Mouse (Mus musculus) liver, adult 2 months (tissue): Measurements from ENCODE around the gene Tbc1d19. TPM values are rescaled to one million over a fixed set of nuclear protein-coding genes. Genes with fewer than 3 reads are reported as not detected.
A peak's percentile ranks its signal among the peaks of the same experiment; 100 is the strongest.

Source experiments
- DNase-seq: peaks from one replicate; pipeline ENCODE4 v3.0.0-alpha.2; 2011; ENCODE audit warnings: low read depth, low spot score; ENCODE audit errors: extremely low read depth
- H3K27ac ChIP-seq: fragments of 200-500 bp; replicated peaks from 2 replicates; pipeline ENCODE4 v1.5.1; 2012; ENCODE audit warnings: low read depth, mild to moderate bottlenecking, control low read depth, inconsistent platforms, low read length; ENCODE audit not compliant: insufficient read depth
- H3K27me3 ChIP-seq: fragments of 200-500 bp; 2 replicates; pipeline ENCODE4 v1.6.1; 2012; ENCODE audit warnings: mild to moderate bottlenecking, moderate library complexity, low read length, inconsistent platforms; ENCODE audit not compliant: control insufficient read depth, insufficient read depth
- H3K36me3 ChIP-seq: fragments of 200-500 bp; 2 replicates; pipeline ENCODE4 v1.6.1; 2012; ENCODE audit warnings: low read length, inconsistent platforms; ENCODE audit not compliant: control insufficient read depth, insufficient read depth
- H3K4me1 ChIP-seq: fragments of 200-500 bp; 2 replicates; pipeline ENCODE4 v1.6.1; 2011; ENCODE audit warnings: low read length; ENCODE audit not compliant: control insufficient read depth, insufficient read depth
- H3K4me3 ChIP-seq: fragments of 200-500 bp; 2 replicates; pipeline ENCODE4 v1.5.1; 2011; ENCODE audit warnings: low read depth, mild to moderate bottlenecking, control low read depth, low read length, moderate library complexity; ENCODE audit not compliant: insufficient read depth
- H3K79me2 ChIP-seq: fragments of 200-500 bp; 2 replicates; pipeline ENCODE4 v1.6.1; 2012; ENCODE audit warnings: inconsistent platforms, mild to moderate bottlenecking, low read length, moderate library complexity; ENCODE audit not compliant: control insufficient read depth, insufficient read depth
- H3K9ac ChIP-seq: fragments of 200-500 bp; 2 replicates; pipeline ENCODE4 v1.6.1; 2012; ENCODE audit warnings: low read depth, mild to moderate bottlenecking, control low read depth, inconsistent platforms, low read length
- CTCF ChIP-seq: fragments of 200-500 bp; IDR thresholded peaks from 2 replicates; pipeline ENCODE4 v1.5.1; 2011; ENCODE audit warnings: low read depth, low read length, control low read depth
- POLR2A ChIP-seq: fragments of 200-500 bp; IDR thresholded peaks from 2 replicates; pipeline ENCODE4 v1.6.1; 2011; ENCODE audit warnings: low read length, control low read depth; ENCODE audit not compliant: insufficient read depth; ENCODE audit errors: extremely low read depth
- WGBS: fragments of 180-500 bp; shearing (Covaris S2); methylation state at CpG from one replicate; pipeline ENCODE4 v1.1.7; 2018; 5-methylcytosine and 5-hydroxymethylcytosine counted together
- polyA plus RNA-seq: library from polyadenylated mRNA; depleted of rRNA; stranded (reverse); fragments of >200 nt; gene quantifications from 2 replicates; pipeline ENCODE4 v1.2.3, GENCODE M21; 2012; rRNA removed
- total RNA-seq: library from RNA; depleted of rRNA; stranded (reverse); fragments of >200 nt; gene quantifications from 2 replicates; pipeline ENCODE4 v1.2.3, GENCODE M21; 2014; rRNA removed

Gene Tbc1d19
- total and polyA plus RNA-seq, 2 experiments: 1.2 to 6.9 TPM

DNA sequence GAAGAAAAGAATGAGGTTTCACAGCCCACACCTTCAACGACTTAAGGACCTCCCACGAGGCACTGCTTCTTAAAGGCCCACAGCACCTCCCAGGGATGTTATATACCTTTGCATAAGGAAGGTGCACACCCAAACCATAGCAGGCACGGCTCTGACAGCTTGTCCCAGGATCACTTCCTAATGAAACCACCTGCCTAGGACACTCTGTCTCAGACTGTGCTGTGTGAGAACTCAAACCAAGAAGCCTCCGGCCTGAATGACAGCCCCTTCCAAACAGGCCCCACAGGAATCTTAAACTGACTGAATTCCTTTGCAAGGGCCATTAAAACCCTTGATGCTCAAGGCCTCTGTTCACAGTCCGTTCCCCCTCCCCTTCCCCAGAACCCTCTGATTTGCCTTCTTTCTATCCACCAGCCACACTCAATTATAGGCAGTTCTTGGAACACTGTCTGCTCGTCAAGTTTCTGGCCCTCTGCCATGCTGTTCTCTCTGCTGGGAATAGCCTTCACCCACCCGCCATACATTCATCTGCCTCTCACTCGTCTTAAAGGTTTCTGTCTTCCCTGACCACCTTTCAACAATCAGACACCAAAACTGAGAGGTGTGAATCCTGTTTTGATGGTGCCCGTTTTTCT lies 138.3 kb downstream of the Tbc1d19 start:
- TF ChIP-seq CTCF (no peak), POLR2A (no peak)
- Histone ChIP-seq H3K27me3 (no peaks in the 10 kb centered on the region), H3K79me2 (no peaks in the 10 kb centered on the region), H3K4me3 (no peak overlapping the region), H3K36me3 (no peaks in the 10 kb centered on the region), H3K4me1 (0 out of 2 replicates have a peak, but pooled peaks cover 2% of the 10 kb centered on the region), H3K27ac (peak overlapping the region; percentile 16; the same call in 1 of the 2 replicates), H3K9ac (no peak overlapping the region)
- DNase-seq: no peak
- WGBS: 81% methylated on average over 9 of the region's 9 CpGs

DNA sequence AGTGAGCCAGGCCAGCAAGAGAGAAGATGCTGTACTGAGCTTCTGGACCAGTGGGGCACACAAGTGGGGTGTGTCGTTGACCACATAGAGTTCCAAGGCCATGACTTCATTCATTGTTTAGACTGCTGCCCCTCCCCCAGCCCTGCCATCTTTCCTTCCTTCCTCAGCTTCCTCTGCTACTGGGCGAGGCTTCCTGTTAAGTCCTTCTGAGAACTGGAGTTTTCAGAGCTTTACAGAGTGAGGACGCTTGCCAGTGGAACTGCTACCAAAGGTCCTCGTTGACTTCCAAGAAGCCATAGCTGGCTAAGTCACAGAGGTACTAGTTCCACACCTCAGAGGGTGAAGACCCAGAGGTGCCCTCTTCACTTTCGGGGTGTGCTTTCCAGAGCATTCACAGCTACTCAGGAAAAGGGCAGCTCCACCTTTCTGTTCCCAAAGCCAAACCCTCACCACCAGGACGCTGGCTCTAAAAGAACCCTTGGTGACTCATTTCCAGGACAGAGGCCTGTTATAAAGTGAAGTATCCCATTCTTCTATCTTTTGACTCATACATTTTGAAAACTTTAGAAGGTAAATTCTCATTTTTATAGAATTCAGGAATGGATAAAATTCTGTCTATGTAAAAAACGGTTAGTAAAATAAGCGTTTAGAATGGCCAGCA lies 139.3 kb downstream of the Tbc1d19 start:
- Histone ChIP-seq H3K27ac (peak overlapping the region; percentile 82), H3K36me3 (no peaks in the 10 kb centered on the region), H3K79me2 (no peaks in the 10 kb centered on the region), H3K9ac (no peak overlapping the region), H3K4me3 (no peak overlapping the region), H3K27me3 (no peaks in the 10 kb centered on the region), H3K4me1 (0 out of 2 replicates have a peak, but pooled peaks cover 2% of the 10 kb centered on the region)
- 75% methylated on average over 8 of the region's 8 CpGs for WGBS
- no peak for TF ChIP-seq POLR2A
- TF ChIP-seq CTCF: no peak
- no peak for DNase-seq

DNA sequence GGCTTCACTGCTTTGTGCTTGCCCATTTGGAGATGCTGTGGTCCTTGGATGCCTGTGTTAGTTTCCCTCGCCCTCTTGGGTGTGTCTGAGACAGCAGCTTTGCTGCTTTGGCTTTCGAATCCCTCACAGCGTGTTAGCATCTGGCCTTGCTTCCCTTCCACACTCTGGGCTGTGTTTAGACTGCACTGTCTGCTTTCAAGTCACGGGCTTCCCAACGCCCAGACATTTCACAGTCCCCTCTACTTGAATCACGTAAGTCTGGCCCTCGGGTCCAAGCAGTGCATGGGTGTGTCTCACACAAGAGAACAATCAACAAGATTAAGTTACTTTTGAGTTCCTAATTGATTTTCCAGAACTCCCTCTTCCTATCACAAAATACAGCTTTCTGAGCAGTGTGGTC lies 140.8 kb downstream of the Tbc1d19 start:
- Histone ChIP-seq H3K27ac (0 out of 2 replicates have a peak overlapping the region, but pooled peaks have one; percentile 21), H3K36me3 (no peaks in the 10 kb centered on the region), H3K27me3 (no peaks in the 10 kb centered on the region), H3K4me1 (0 out of 2 replicates have a peak, but pooled peaks cover 2% of the 10 kb centered on the region), H3K9ac (no peak overlapping the region), H3K4me3 (no peak overlapping the region), H3K79me2 (no peaks in the 10 kb centered on the region)
- TF ChIP-seq CTCF (no peak), POLR2A (no peak)
- whole genome bisulfite sequencing: 78% methylated on average over 7 of the region's 7 CpGs
- no peak for DNase-seq

DNA sequence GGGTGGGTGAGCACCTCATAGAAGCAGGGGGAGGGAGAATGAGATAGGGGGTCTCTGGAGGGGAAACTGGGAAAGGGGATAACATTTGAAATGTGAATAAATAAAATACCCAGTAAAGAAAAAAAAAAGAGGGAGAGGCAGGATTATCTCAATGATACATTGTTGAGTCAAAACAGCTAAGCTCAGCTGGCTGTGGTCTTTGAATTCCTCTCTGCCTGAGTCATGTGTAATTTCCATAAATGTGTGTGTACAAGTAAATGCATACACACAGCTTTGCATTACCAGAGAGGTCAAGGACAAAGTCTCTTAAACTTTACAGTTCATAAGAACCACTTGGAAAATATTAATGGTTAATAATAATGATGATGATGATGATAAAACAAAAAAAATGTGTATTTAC lies 143.8 kb downstream of the Tbc1d19 start:
- H3K27me3 ChIP-seq: no peaks in the 10 kb centered on the region
- H3K36me3 ChIP-seq: no peaks in the 10 kb centered on the region
- no peak overlapping the region for H3K4me3 ChIP-seq
- no peak overlapping the region for H3K9ac ChIP-seq
- DNase-seq: no peak
- no peak overlapping the region for H3K27ac ChIP-seq
- peaks cover 17% of the 10 kb centered on the region for H3K4me1 ChIP-seq
- no peaks in the 10 kb centered on the region for H3K79me2 ChIP-seq
- TF ChIP-seq POLR2A: no peak
- no peak for TF ChIP-seq CTCF

Other genes starting within 250 kb of the Tbc1d19 start
- gene Cckar, start 101.9 kb upstream of the Tbc1d19 start, total RNA-seq: 0.13 and 0.37 TPM in 2 replicates
- gene Cckar, start 101.9 kb upstream of the Tbc1d19 start, polyA plus RNA-seq: not detected in 2 replicates
- gene Stim2, start 188.9 kb downstream of the Tbc1d19 start, total RNA-seq: 13.2 and 13.7 TPM in 2 replicates
- 7.1 and 12.2 TPM in 2 replicates for gene Stim2, start 188.9 kb downstream of the Tbc1d19 start, polyA plus RNA-seq